Mouse (Mus musculus): Measurements from ENCODE around the gene Gbf1. TPM values are rescaled to one million over a fixed set of nuclear protein-coding genes. Genes with fewer than 3 reads are reported as not detected.
A peak's percentile ranks its signal among the peaks of the same experiment; 100 is the strongest.

Gene Gbf1
- total and polyA plus RNA-seq, 3 experiments, result 33.4 to 292 (median 111) TPM

DNA sequence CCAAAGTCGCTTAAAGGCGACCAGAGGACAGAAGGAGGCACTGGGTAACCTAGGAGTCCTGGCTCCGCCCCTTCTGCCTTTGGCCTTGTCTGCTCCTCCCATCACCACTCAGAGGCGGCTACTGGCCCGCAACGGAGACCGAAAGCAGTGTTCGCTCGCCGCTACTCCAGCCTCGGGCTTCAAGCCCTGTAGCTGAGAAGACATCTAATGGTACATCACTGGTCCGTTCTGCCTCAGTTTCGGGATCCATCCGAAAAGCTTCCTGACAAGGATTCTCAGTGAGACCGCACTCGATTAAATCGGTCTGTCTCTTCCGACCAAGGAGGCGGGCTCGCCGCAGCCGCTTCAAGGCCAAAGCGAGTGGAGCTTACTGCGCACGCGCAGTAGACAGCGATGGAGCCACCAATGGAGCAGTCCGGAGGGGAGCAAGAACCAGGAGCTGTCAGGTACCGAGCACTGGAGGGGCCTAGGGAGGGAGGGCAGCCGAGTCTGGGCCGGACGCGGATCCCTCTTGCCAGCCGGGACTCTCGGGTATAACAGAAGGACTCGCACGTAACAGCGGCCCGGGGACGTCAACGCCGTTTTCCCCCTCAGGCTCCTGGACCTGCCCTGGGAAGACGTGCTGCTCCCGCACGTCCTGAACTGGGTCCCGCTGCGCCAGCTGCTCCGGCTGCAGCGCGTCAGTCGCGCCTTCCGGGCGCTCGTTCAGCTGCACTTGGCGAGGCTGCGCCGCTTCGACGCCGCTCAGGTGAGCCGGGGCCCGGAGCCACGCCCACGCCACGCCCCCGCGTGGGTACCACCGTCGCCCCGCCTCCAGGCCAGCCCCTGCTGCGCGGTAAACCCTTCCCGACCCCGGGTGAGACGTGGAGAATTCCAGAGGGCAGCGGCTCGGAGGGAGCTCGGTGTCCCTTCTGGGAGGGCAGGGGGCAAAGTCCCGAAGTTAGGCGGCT, 176.0 kb downstream of the Gbf1 start, which contains the start of gene Fbxl15:
Gene Fbxl15, plus strand, starts transcription at position 104 of the 950 bp plus-strand sequence.
- peak; percentile 89 for DNase-seq (ENCODE audit: low spot score)
- Histone ChIP-seq H3K27me3 (ENCODE audit: insufficient read depth, low read length) (peaks cover 33% of the 10 kb centered on the region), H3K9me3 (replicated peaks) (no peaks in the 10 kb centered on the region), H3K4me3 (ENCODE audit: low read depth, low read length) (peak within 1 kb of the TSS; percentile 83), H3K4me1 (ENCODE audit: insufficient read depth, low read depth, low read length) (peaks cover 52% of the 10 kb centered on the region), H3K36me3 (replicated peaks) (peaks cover 41% of the 10 kb centered on the region)
- TF ChIP-seq POLR2AphosphoS5 (IDR thresholded peaks at IDR 0.05; ENCODE audit: insufficient replicate concordance, low read depth, low read length) (no peak), GATA2 (IDR thresholded peaks at IDR 0.05; ENCODE audit: borderline replicate concordance, low read depth, low read length) (no peak), GATA1 (IDR thresholded peaks at IDR 0.05; ENCODE audit: borderline replicate concordance, low read length) (no peak)
- peak; percentile 80 for ATAC-seq (ENCODE audit: extremely low read depth, insufficient number of reproducible peaks, low FRiP score, poor library complexity, severe bottlenecking)

DNA sequence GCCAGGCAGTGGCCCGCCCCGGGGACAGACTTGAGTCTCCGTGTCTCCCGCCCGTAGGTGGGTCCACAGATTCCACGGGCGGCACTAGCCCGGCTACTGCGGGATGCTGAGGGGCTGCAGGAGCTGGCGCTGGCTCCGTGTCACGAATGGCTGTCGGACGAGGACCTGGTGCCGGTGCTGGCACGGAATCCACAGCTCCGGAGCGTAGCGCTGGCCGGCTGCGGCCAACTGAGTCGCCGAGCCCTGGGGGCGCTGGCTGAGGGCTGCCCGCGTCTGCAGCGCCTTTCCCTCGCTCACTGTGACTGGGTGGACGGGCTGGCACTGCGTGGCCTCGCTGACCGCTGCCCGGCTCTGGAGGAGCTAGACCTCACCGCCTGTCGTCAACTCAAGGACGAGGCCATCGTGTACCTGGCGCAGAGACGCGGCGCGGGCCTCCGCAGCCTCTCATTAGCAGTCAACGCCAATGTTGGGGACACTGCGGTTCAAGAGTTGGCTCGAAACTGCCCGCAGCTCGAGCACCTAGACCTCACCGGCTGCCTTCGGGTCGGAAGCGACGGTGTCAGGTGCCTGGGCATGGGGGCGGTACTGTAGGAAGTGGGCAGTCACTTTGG, 176.8 kb downstream of the Gbf1 start:
- no peak for DNase-seq (ENCODE audit: low spot score)
- Histone ChIP-seq H3K4me3 (ENCODE audit: low read depth, low read length) (peak overlapping the region; percentile 83), H3K4me1 (ENCODE audit: insufficient read depth, low read depth, low read length) (peaks cover 52% of the 10 kb centered on the region), H3K9me3 (replicated peaks) (no peaks in the 10 kb centered on the region), H3K36me3 (replicated peaks) (peaks cover 45% of the 10 kb centered on the region), H3K27me3 (ENCODE audit: insufficient read depth, low read length) (peaks cover 26% of the 10 kb centered on the region)
- TF ChIP-seq CTCF (IDR thresholded peaks at IDR 0.05; ENCODE audit: low read depth, low read length), result no peak
- no peak for TF ChIP-seq GATA2 (IDR thresholded peaks at IDR 0.05; ENCODE audit: borderline replicate concordance, low read depth, low read length)
- no peak for TF ChIP-seq POLR2AphosphoS5 (IDR thresholded peaks at IDR 0.05; ENCODE audit: insufficient replicate concordance, low read depth, low read length)
- TF ChIP-seq TAL1 (conservative IDR thresholded peaks at IDR 0.05; ENCODE audit: low read depth, low read length), result no peak
- TF ChIP-seq GATA1 (IDR thresholded peaks at IDR 0.05; ENCODE audit: borderline replicate concordance, low read length), result no peak
- no peak for ATAC-seq (ENCODE audit: extremely low read depth, insufficient number of reproducible peaks, low FRiP score, poor library complexity, severe bottlenecking)

DNA sequence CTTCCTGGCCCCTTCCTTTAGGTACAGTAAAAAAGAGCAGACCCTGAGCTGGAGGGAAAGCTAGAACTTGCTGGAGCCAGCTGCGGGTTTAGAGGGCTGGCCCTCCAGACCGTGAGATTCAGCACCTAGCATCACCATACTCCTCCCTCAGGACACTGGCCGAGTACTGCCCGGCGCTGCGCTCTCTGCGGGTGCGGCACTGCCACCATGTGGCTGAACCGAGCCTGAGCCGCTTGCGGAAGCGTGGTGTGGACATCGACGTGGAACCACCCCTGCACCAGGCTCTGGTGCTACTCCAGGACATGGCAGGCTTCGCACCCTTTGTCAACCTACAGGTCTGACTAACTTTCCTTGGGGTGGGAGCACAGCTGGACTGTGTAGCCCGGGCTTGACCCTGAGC, 177.6 kb downstream of the Gbf1 start:
- ATAC-seq (ENCODE audit: extremely low read depth, insufficient number of reproducible peaks, low FRiP score, poor library complexity, severe bottlenecking) (peak; percentile 22; the same call in 1 of the 2 replicates), DNase-seq (ENCODE audit: low spot score) (peak; percentile 70)
- Histone ChIP-seq H3K9me3 (replicated peaks) (no peaks in the 10 kb centered on the region), H3K4me1 (ENCODE audit: insufficient read depth, low read depth, low read length) (peaks cover 50% of the 10 kb centered on the region), H3K36me3 (replicated peaks) (peaks cover 52% of the 10 kb centered on the region), H3K4me3 (ENCODE audit: low read depth, low read length) (peak overlapping the region; percentile 41; the same call in 1 of the 2 replicates), H3K27me3 (ENCODE audit: insufficient read depth, low read length) (peaks cover 18% of the 10 kb centered on the region)
- TF ChIP-seq CTCF (IDR thresholded peaks at IDR 0.05; ENCODE audit: low read depth, low read length) (peak; percentile 50), GATA2 (IDR thresholded peaks at IDR 0.05; ENCODE audit: borderline replicate concordance, low read depth, low read length) (no peak)

DNA sequence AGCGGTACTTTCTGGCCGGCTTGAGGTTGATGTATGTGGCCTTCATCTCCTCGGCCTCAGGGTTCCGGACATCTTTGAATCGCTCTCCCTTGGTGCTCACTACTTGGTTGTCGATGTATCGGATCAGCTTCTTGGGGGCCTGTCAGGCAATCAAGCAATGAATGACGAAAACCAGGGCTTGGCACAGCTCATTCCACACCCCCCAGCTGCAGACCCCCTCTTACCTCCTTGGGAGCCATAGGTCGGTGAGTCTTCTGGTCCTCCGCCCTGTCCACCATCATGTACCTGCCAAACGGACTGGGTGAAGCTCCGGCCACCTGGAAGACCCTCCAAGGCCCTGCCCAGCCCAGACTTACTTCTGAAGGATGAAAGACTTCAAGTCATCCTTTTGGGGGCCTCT, 178.4 kb downstream of the Gbf1 start:
- no peak overlapping the region for H3K4me3 ChIP-seq (ENCODE audit: low read depth, low read length)
- no peaks in the 10 kb centered on the region for H3K9me3 ChIP-seq (replicated peaks)
- DNase-seq (ENCODE audit: low spot score) (no peak), ATAC-seq (ENCODE audit: extremely low read depth, insufficient number of reproducible peaks, low FRiP score, poor library complexity, severe bottlenecking) (no peak)
- H3K27me3 ChIP-seq (ENCODE audit: insufficient read depth, low read length), result peaks cover 14% of the 10 kb centered on the region
- peaks cover 50% of the 10 kb centered on the region for H3K4me1 ChIP-seq (ENCODE audit: insufficient read depth, low read depth, low read length)
- no peak for TF ChIP-seq POLR2AphosphoS5 (IDR thresholded peaks at IDR 0.05; ENCODE audit: insufficient replicate concordance, low read depth, low read length)
- no peak for TF ChIP-seq CTCF (IDR thresholded peaks at IDR 0.05; ENCODE audit: low read depth, low read length)
- no peak for TF ChIP-seq TAL1 (conservative IDR thresholded peaks at IDR 0.05; ENCODE audit: low read depth, low read length)
- no peak for TF ChIP-seq GATA1 (IDR thresholded peaks at IDR 0.05; ENCODE audit: borderline replicate concordance, low read length)
- no peak for TF ChIP-seq GATA2 (IDR thresholded peaks at IDR 0.05; ENCODE audit: borderline replicate concordance, low read depth, low read length)
- H3K36me3 ChIP-seq (replicated peaks), result peaks cover 59% of the 10 kb centered on the region

DNA sequence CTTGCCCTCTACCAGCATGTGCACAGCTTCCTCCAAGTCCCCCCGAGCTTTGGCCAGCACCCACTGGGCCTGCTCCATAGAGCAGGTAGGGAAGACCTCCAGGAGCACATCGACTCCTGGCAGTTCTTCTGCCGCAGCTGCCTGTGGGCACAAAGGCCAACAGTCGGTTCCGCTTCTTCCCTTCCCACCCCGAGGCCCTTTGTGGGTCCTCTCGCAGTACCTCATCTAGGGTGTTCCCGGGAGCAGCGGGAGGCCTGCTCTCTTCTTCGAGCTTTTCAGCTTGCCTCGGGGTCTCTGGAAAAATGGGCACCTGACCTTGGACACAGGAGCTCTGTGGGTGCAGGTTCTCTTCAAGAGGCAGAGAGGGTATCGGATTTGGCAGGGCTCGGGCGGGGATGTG, 179.0 kb downstream of the Gbf1 start:
- Histone ChIP-seq H3K9me3 (replicated peaks) (no peaks in the 10 kb centered on the region), H3K4me3 (ENCODE audit: low read depth, low read length) (no peak overlapping the region), H3K27me3 (ENCODE audit: insufficient read depth, low read length) (peaks cover 9% of the 10 kb centered on the region), H3K4me1 (ENCODE audit: insufficient read depth, low read depth, low read length) (peaks cover 52% of the 10 kb centered on the region), H3K36me3 (replicated peaks) (peaks cover 64% of the 10 kb centered on the region)
- DNase-seq (ENCODE audit: low spot score) (no peak), ATAC-seq (ENCODE audit: extremely low read depth, insufficient number of reproducible peaks, low FRiP score, poor library complexity, severe bottlenecking) (no peak)
- TF ChIP-seq GATA2 (IDR thresholded peaks at IDR 0.05; ENCODE audit: borderline replicate concordance, low read depth, low read length), result no peak

DNA sequence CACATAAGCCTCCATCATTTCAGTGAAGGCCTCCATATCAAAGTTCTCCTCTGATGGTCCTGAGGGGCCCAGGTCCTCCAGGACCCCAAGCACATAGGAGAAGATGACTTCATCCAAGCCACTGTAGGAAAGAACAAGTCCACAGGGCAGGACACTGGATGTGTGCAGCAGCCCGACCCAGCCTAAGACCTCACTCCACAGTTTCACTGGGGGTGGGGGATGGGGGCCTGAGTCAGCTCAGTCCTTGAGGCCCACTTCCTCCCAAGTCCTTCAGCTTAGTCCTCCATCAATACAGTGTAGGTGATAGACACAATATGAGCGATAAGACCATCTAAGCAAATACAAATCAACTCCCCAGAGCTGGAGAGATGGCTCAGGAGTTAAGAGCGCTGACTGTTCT, 179.6 kb downstream of the Gbf1 start:
- DNase-seq (ENCODE audit: low spot score) (no peak), ATAC-seq (ENCODE audit: extremely low read depth, insufficient number of reproducible peaks, low FRiP score, poor library complexity, severe bottlenecking) (no peak)
- Histone ChIP-seq H3K27me3 (ENCODE audit: insufficient read depth, low read length) (peaks cover 3% of the 10 kb centered on the region; the same call in 1 of the 2 replicates), H3K4me1 (ENCODE audit: insufficient read depth, low read depth, low read length) (peaks cover 50% of the 10 kb centered on the region), H3K36me3 (replicated peaks) (peaks cover 69% of the 10 kb centered on the region), H3K4me3 (ENCODE audit: low read depth, low read length) (no peak overlapping the region), H3K9me3 (replicated peaks) (no peaks in the 10 kb centered on the region)
- TF ChIP-seq POLR2AphosphoS5 (IDR thresholded peaks at IDR 0.05; ENCODE audit: insufficient replicate concordance, low read depth, low read length), result no peak
- no peak for TF ChIP-seq GATA1 (IDR thresholded peaks at IDR 0.05; ENCODE audit: borderline replicate concordance, low read length)
- no peak for TF ChIP-seq CTCF (IDR thresholded peaks at IDR 0.05; ENCODE audit: low read depth, low read length)
- TF ChIP-seq GATA2 (IDR thresholded peaks at IDR 0.05; ENCODE audit: borderline replicate concordance, low read depth, low read length), result no peak
- no peak for TF ChIP-seq TAL1 (conservative IDR thresholded peaks at IDR 0.05; ENCODE audit: low read depth, low read length)

All from G1E (cell line).